Mouse (Mus musculus): ENCODE measurements at regions not wholly inside any gene's neighbourhood (a gene's known extent, or its start where the extent isn't known, plus 50 kb on each side); places are given as distances from the start of the nearest gene placed in this dataset.
A peak's percentile ranks its signal among the peaks of the same experiment; 100 is the strongest.
"Not testable (repeated sequence)": the region's sequence is repeated elsewhere in the genome, so short reads cannot be mapped to it uniquely, and the experiment has no call there.

DNA sequence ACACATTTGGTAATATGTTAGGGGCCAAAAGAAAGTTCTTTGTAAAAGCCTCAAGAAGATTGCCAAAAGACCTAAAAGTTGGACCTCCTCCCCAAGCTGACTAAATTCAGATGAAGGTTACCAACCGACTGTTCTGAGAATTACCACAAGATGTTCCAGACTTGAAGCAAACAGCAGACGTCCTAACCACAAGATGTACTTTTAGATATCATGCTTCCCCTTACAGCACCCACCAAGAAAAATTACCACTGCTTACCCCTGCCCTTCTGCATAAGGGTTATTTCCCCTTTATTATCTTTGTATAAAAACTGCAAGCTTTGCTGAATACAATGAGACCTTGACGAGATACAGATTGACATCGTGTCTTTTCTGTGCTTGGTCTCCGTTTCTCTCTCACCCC, 121.6 kb upstream of the Cst10 start:
- DNase-seq (ENCODE audit: extremely low read depth, low read depth): peak; percentile 30

DNA sequence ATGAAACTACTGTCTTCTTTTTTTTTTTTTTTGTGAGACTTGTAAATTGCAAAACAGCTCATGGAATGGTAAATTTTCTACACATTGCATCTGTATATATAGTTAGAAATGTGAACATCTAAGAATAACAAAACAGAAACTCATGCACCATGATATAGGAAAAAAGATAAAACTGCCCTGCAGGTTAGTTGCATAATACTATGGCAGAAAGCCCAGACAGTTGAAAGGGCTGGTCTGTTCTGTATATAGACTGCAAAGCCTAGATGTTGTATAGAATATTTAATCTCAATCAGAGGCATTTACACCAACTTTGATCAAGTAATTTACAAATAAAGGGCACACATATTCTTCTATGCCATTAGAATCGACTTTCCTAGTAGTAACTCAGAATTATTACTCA, 120.7 kb upstream of the Cst10 start:
- DNase-seq (ENCODE audit: extremely low read depth, low read depth): no peak

DNA sequence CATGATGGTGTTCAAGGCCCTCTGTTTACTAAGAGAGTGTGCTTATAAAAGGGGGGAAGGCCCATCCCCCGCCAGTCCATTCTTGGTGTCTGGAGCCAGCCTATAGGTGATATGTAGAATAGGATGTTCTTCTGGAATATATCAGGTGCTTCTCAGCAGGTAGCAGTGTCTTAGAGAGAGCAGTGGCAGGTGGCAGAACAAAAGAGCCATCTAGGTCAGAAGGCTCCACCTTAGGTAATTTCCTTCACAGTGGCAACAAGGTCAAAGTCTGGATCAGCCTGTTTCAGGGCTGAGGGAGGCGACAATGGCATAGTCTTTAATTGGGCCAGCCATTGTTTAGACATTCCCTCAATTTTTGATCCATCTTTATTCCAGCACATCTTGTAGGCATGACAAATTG, 107.9 kb upstream of the Cst10 start:
- DNase-seq (ENCODE audit: extremely low read depth, low read depth): not testable (repeated sequence)

DNA sequence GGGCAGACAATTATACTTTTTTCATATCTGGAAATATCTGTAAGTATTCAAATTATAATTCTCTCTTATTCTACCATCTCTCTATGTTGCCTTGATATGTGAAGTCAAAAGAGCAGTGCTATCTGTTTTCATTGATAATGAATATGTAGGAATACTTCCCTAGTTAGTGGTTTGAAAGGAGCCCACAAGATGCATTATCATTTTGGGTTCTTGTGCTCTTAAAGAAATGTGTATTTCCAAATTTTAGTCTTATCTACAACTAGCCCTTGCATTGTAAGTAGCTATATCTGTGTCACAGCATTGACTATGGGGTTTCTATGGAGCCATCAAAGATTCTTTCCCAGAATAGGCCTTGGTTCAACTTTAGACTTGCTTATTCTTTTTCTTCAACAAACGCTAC, 99.3 kb upstream of the Cst10 start:
- DNase-seq (ENCODE audit: extremely low read depth, low read depth): no peak

DNA sequence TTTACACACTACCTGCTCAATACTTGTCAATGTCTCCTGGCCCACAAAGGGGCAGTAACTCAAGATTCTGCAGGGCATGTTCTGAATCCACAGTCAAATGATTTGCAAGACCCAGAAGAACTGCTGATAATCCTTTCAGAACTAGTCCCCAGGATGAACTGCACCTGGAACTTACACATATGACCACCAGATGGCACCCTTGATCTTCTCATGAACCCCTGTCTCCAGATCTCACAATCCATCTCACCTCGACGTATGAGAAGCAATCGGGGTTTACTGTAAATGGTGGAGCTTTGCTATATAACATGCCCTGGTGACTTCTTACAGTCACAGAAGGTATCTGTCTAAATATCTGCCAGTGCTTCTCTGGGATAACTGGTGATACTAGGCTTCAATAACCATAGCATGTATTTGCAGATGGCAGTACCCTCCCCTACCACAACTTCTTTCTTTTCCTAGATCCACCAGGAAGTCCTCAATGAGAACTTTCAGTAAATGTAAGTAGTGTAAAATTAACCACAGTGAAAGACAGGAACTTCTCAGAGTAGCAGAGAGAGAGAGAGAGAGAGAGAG, 54.5 kb upstream of the Cst10 start:
- DNase-seq (ENCODE audit: extremely low read depth, low read depth): peak; percentile 13
